Mouse (Mus musculus) c-Kit-negative CD71-positive TER-119-positive erythroid progenitor cells, embryonic 14.5 days (primary cell): ENCODE data around the gene Stat4.
"Not testable (repeated sequence)": the region's sequence is repeated elsewhere in the genome, so short reads cannot be mapped to it uniquely, and the experiment has no call there.

Experiments used
- DNase-seq: peaks from one replicate; pipeline ENCODE4 v3.0.0-alpha.2; 2013; ENCODE audit warnings: low read depth, low spot score

Stat4 gene

GRCm38 (mm10) chr1:52028686-52029085 is 41.7 kb downstream of the Stat4 start:
- no peak for DNase-seq

- no peak for DNase-seq
These were observed 48.1 kb downstream of the Stat4 start for GRCm38 (mm10) chr1:52034816-52035752.

GRCm38 (mm10) chr1:52039151-52039550 is 52.2 kb downstream of the Stat4 start:
- no peak for DNase-seq

GRCm38 (mm10) chr1:52039626-52040025 is 52.7 kb downstream of the Stat4 start:
- no peak for DNase-seq

- DNase-seq, result no peak
These were observed 53.6 kb downstream of the Stat4 start for GRCm38 (mm10) chr1:52040366-52041061.

GRCm38 (mm10) chr1:52043191-52043590 is 56.2 kb downstream of the Stat4 start:
- DNase-seq, result no peak

- DNase-seq, result not testable (repeated sequence)
These were observed 59.9 kb downstream of the Stat4 start for GRCm38 (mm10) chr1:52046891-52047290.

- DNase-seq, result no peak
These were observed 61.8 kb downstream of the Stat4 start for GRCm38 (mm10) chr1:52048711-52049110.

GRCm38 (mm10) chr1:52049827-52050226 is 62.9 kb downstream of the Stat4 start:
- no peak for DNase-seq

GRCm38 (mm10) chr1:52051542-52051941 is 64.6 kb downstream of the Stat4 start:
- no peak for DNase-seq

- no peak for DNase-seq
These were observed 66.0 kb downstream of the Stat4 start for GRCm38 (mm10) chr1:52052910-52053309.

- no peak for DNase-seq
These were observed 69.0 kb downstream of the Stat4 start for GRCm38 (mm10) chr1:52055947-52056346.

GRCm38 (mm10) chr1:52057153-52057552 is 70.2 kb downstream of the Stat4 start:
- DNase-seq, result no peak

- DNase-seq, result no peak
These were observed 79.3 kb downstream of the Stat4 start for GRCm38 (mm10) chr1:52066276-52066675.

GRCm38 (mm10) chr1:52066694-52067093 is 79.7 kb downstream of the Stat4 start:
- DNase-seq, result no peak

GRCm38 (mm10) chr1:52079724-52080367 is 92.9 kb downstream of the Stat4 start:
- no peak for DNase-seq

GRCm38 (mm10) chr1:52080375-52080774 is 93.4 kb downstream of the Stat4 start:
- no peak for DNase-seq

- no peak for DNase-seq
These were observed 99.3 kb downstream of the Stat4 start for GRCm38 (mm10) chr1:52086236-52086635.

GRCm38 (mm10) chr1:52087128-52087527 is 100.2 kb downstream of the Stat4 start:
- DNase-seq, result no peak

- no peak for DNase-seq
These were observed 101.7 kb downstream of the Stat4 start for GRCm38 (mm10) chr1:52088634-52089033.

GRCm38 (mm10) chr1:52098618-52099232 is 111.8 kb downstream of the Stat4 start:
- DNase-seq, result no peak

GRCm38 (mm10) chr1:52100496-52100895 is 113.5 kb downstream of the Stat4 start:
- no peak for DNase-seq
